Mouse (Mus musculus) retina, adult 2 months (tissue): Measurements from ENCODE around the gene Satb2.
"Not testable (repeated sequence)": the region's sequence is repeated elsewhere in the genome, so short reads cannot be mapped to it uniquely, and the experiment has no call there.

Experiments used
- DNase-seq: peaks from one replicate; pipeline ENCODE4 v3.0.0-alpha.2; 2012; ENCODE audit warnings: low read depth, low spot score

Gene Satb2

DNA sequence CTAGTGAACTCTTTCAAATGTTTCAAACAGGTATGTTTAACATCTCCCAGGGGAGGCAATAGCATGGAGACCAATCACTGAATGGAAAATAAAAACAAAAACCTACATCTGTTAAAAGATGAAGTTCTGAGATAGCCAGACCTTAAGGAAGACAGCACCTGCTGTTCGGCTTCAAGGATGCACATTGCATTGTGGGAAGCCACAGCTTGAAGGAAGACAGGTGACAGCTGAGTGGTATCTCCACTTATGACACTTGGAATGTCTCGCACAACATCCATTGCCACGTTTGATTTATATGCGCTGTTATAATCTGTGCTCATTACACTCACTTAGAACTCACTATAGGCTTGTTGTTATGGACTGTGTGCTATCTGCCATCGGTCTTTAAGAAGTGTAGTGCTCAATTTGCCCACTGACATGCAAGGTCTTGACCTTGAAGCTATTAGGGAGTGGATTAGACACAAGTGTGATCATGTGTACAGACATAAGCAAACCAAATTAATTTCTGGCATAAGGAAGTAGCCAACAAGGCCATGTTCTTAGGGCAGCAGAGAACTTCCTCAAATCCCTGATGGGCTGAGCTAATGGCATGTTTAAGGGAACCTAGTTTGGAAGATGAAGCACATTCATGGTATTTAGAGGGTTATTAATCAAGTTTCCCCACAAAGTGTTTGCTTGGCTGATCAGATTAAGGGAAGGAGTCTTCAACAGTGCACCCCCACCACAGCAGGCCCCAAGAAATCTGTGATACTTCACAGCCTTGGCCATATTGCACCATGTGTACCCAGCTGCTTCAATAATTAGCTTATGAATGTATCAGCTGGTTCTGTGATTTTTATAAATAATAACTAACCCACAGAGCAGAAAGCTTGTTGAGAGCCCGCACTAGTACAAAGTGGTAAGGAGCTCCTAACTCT is 144.2 kb downstream of the Satb2 start:
- DNase-seq: no peak

DNA sequence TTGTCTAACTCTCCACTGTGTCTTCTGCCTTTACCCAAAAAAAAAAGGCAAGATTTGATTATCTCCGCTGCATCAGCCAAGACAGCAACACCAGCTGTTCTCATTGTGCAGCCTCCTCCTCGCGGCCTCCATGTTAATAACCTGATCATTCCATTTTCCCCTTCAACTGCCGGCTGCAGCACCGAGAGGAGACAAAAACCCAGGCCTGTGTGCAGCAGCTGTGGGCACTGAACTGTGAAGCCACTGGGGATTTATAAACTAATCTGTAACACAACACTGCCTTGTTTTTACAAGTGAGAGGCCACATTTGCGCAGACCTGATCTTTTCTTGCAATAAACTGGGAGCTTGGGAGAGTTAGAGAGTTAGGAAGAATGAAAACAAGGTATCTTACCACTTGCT is 145.1 kb downstream of the Satb2 start:
- no peak for DNase-seq

DNA sequence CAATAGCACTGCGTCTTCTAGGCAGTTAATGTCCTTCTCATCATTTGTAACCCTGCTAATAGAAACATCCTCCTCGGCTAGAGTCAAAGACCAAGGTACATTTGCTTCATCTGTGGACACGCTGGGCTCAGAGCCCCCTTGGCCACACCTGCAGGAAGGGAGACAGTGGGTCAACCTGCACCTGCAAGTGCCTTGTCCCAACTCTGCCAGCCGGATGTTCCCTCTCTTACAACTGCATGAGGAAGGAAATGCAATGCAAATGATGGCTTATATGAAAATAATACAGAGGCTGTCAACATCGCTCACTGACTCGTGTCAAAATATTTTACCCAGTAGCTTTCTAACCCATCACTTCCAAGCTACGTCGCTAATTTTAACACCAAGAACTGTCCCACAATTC is 145.7 kb downstream of the Satb2 start:
- no peak for DNase-seq

DNA sequence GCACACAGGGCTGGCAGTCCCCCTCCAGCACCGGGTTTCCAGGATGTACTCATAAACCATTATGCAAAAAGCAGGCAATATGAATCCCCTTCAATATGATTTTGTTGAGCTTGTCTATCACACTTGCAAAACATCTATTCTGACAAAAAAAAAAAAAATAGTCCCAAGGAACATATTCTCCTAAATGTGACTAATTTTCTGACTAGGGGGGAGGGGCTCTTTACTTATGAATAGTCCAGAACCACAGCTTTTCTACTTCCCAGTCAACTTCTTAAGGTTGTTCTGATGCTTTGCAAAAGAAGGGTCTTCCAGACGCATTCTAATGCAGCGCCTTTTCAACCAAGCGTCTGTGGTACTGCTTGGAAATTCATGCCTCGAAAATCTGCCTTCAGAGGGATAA is 155.7 kb downstream of the Satb2 start:
- no peak for DNase-seq

DNA sequence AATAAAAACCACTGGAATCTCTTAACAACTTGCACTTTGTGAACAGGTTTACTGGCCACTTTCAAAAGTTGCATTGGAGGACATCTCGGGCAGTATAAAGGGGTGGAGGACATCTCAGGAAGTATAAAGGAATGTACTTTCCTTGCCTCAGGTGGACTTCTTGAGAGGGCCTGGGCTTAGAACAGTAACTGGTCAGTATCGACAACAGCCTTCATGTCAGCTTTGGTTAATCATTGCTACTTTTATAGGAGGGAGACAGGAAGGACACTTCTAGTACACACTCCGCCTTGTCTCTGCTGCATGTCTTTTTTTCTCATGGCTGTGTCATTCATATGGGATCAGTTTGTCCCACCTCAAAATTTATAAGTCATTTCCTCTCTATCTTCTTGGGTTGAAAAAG is 156.4 kb downstream of the Satb2 start:
- no peak for DNase-seq

DNA sequence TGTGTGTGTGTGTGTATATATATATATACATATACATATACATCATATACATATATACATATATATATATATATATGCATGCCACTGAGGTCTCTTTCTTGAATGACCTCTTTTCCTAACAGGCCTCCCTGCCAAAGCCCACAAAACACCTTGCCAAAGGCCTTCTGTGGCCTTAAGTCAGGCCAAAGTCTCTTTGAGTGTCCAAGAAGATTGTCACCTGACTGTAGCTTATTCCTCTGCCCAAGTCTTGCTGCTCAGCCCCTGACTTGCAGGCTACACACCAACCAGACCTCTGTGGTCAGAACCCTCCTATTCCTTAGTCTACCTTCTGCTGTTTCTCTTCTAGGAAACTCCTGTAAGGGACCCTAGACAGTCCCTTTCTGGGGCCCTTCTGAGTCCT is 164.9 kb downstream of the Satb2 start:
- no peak for DNase-seq

DNA sequence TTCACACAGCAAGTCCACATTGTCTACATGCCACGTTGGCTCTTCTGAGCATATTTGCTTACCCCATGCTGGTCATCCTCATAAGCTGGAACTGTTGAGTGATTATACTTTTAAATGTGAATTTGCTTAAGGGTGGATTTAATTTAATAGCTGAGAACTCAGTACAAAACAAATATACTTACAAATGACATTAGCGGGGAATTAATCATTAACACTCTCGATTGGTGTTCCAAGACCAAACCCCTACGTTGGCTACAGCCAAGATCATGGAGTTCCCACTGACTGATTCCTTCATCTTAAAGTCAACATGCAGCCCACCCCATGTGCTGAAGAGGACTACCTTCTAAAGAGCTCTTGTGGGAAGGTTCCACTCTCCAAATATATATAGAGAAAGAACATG is 165.5 kb downstream of the Satb2 start:
- DNase-seq: no peak

DNA sequence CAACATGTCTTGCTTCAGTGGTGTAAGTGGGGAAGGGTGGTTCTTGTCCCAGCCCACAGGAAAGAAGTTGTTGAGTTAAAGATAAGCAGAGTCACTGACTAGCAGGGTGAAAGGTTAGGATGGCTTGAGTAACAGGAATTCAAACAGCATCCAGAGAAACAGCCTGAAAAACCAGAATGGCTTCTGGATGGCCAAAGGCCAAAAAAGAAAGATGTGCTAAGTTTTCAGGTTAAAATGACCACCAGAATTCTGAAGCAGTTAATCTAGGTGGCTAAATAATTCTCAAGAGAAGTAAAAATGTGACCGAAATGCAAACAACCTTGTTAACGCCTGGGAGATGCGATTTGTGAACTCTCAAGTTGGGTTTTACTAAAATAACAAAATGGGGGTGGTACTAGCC is 167.0 kb downstream of the Satb2 start:
- DNase-seq: no peak

DNA sequence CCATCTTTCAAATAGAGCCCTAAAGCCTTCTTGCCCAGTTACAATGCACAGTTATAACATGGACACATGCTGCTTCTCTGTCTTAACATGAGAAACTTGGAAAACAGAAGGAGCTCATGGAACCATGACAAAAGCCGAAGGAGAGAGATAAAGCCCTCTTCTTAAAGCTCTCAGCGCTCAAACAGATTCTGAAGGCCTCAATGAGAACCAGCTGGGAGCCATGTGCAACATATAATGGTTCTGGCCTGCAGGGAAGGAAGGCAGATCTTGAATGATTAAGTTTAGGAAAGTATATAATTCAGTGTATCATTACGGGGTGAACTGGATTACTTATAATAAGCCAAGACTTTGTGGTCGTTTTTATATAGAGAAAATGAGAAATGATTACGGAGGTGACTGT is 172.4 kb downstream of the Satb2 start:
- no peak for DNase-seq

DNA sequence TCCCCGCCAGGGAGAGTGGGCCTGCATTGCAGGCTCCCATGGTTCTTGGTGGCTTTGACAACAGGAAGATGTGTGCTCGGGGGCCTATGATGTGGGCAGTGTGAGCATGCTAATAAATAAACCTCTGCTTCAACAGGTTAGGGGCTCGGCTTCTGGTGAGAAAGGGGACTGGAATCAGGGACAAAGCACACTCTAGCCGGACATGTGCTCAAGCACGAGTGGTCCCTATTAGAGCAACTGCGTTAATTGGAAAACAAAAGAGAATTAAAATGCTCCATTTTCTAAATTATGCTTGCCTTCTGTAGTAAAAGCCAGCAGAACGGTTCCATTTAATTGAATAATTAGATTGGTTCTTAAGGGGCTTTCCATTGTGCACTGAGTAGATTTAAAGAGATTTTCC is 177.8 kb downstream of the Satb2 start:
- DNase-seq: no peak

DNA sequence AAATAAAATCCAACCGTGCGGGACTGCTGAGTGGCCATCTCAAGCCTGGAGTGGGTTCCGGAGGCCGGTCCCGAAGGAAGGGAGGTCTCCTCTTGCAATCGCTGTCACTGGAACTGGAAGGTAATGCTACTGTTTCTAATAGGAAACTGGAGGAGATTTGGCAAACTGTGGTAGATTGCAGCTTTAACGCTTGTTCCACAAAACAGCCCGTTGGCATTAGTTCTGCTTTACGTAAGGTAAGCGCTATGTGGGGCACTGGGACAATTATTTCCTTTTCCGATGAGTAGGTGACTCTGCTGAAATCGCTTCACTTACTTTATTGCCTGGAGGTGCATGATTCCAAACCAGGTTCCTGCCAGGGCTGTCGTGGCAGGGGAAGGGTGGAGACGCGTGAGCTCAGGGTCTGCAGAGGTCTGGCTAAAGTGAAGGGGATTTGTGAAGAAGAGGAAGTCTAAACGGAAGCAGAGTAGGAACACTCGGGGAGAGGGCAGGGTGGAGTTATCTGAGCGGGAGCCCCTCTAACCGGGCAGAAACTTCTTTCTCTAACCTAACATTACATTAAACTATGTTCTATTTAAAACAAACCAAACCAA is 183.3 kb downstream of the Satb2 start:
- DNase-seq: no peak

DNA sequence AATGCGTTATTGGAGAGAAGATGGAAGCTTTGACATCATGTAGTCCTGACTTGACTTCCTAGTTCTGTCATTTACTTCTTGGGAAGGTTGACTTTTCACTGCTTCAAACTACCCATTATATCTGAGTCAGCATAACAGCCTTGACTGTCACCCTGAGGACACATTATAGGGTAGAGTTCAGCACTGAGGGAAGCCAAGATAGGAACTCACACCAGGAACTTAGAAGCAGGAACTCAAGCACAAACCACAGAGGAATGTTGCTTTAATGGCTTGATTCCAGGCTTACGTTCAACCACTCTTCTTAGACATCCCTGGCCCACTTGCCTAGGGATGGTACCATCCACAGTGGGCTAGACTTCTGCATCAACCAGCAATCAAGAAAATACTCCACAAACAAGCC is 188.8 kb downstream of the Satb2 start:
- DNase-seq: no peak

DNA sequence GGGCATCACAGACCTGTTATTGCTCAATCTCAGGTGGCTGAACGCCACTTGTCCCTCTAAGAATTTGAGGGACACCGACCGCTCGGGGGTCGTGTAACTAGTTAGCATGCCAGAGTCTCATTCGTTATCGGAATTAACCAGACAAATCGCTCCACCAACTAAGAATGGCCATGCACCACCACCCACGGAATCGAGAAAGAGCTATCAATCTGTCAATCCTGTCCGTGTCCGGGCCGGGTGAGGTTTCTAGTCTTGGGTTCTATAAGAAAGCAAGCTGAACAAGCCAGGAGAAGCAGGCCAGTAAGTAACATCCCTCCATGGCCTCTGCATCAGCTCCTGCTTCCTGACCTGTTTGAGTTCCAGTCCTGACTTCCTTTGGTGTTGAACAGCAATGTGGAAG is 196.3 kb downstream of the Satb2 start:
- DNase-seq: not testable (repeated sequence)

DNA sequence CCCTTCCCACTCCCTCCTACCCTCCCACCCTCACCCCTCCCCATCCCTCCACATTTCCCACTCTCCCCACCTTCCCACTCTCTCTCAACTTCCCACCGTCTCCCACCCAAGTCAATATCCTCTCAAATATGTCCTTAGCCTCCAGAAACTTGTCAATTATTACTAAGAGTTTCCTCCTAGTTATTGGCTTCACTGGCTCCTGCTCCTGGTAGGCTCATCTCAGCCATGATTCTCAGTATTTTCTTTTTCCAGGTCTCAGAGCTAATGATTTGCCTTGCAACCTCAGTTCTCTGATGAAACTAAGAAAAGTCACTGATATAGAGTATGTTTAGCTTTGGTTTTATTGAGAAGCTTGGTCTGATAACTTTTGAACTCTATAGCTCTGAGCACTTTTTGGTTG is 214.2 kb downstream of the Satb2 start:
- no peak for DNase-seq

DNA sequence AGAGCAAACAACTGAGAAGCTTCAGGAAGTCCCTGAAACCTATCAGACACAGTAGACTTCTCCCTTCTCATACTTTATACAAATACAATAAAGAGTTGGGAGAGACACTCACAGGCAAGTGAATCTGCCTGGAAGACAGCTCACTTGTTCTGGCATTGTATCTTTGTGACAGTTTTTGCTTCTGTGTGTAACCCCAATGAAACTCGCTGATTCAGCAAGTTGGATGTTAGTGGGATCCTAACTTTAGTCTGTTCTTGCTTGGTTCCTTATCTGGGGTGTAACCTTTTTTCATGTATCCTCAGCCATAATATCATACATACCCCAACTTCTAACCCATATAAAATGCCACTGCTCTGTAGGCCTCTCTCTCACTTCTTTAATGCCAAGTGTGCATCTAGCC is 216.9 kb downstream of the Satb2 start:
- no peak for DNase-seq

DNA sequence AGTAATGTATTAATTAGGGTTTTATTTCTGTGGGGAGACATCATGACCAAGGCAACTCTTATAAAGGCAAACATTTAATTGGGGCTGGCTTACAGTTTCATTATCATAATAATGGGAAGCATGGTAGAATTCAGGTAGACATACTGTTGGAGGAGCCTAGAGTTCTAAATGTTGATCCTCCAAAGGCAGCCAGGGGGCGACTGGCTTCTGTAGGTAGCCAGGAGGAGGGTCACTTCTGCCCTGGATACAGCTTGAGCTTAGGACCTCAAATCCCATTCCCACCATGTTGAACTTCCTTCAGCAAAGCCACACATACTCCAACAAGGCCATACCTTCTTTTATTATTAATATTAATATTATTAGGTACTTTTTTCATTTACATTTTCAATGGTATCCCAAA is 225.2 kb downstream of the Satb2 start:
- no peak for DNase-seq

DNA sequence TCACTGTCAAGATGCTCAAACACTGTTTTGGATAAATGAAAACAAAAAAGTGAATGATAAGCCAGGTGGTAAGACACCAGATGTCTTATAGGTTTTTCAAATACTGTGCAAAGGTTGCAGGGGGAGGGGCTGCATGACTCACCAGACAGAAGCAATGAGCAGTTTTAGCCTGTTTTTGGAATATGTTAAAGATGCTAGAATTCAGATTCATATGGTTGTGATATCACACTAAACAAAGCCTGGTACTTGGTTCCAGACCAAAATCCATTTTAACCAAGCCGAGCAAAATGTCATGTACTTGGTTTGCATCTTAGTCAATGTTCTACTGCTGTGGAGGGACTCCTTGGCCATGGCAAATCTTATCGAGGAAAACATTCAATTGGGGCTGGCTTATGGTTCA is 227.8 kb downstream of the Satb2 start:
- no peak for DNase-seq

DNA sequence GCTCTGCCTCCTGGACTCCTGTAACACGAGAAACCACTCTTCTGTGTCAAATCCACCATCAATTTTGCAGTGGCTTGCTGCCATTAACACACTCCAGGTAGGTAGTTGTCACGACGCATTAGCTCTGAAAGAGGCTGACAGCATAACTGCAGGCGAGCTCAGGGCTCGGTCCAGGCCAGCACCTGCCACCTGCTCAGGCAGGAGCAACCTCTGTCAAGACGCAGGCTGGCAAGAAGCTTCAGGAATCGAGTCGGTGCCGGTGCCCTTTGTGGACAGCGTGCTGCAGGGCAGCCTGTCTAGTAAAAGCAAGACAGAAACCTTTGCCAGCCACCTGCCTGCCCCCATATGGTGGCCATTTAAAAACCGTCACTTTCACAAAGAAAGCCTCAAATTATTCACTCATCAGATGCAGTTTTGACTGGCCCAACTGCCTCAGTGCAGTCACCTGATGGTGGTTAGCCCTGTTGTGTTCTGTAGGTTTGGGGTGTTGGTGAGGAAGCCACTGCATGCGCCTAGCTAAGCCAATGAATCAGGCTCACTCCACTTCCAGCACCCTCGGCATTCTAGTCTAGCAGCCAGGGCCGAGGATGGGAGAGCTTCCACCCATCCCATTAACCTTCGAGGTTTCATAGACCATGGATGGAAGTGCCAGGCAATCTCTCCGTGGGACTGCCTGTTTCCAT is 228.7 kb downstream of the Satb2 start:
- DNase-seq: no peak

DNA sequence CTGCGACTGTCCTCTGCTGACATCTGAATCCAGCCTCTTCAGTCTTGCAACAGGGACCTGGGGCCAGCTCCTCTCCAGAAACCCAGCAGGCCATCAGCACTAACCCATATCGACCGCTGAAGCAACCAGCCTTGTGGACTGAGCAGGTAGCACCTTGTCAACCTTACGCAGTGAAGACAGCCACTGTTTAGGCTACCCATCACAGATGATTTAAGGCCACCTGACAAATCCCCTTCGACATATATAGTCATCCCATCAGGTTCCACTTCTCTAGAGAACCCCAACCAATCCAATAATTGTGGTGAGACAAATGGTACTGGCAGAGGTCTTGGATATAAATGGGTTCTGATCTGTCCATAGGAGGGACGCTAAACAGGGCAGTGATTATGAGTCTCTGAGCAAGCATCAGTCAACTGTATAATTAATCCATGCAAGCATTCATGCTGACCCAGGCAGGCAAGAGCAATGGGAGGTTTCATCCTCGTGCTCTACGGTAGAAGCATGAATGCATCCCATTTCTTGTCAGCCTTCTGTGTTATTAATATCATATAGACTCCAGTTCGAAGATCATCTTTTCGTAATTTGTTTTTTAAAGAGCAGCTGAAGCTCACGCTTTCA is 229.5 kb downstream of the Satb2 start:
- DNase-seq: no peak
